Mouse (Mus musculus) cerebellum, postnatal 10 days (tissue): ENCODE results near the gene Prpf19.

ENCODE experiments used
- DNase-seq, 2 experiments: peaks; one replicate each; pipeline ENCODE4 v3.0.0; 2021; ENCODE audit warnings: mixed read lengths in 2 of 2

Prpf19 gene

DNA sequence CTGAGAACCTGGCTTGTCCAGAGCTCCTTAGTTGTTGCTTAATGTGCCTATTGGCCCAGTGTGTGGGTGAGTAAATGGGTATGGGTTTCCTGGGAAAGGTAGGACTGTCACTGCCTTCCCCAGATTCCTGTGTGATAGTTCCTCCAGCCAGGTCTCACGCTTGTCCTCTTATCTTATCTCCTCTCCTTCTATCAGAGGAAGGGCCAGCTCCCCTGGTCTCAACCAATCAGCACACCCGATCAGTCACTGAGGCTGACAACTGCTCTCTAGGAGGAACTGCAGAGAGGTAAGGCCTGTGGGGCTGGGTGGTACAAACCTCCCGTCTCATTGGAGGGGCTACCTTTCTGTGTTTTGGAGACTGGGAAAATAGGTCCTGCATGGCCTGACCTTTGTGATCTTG lies 43.7 kb downstream of the Prpf19 start:
- no peak for DNase-seq

DNA sequence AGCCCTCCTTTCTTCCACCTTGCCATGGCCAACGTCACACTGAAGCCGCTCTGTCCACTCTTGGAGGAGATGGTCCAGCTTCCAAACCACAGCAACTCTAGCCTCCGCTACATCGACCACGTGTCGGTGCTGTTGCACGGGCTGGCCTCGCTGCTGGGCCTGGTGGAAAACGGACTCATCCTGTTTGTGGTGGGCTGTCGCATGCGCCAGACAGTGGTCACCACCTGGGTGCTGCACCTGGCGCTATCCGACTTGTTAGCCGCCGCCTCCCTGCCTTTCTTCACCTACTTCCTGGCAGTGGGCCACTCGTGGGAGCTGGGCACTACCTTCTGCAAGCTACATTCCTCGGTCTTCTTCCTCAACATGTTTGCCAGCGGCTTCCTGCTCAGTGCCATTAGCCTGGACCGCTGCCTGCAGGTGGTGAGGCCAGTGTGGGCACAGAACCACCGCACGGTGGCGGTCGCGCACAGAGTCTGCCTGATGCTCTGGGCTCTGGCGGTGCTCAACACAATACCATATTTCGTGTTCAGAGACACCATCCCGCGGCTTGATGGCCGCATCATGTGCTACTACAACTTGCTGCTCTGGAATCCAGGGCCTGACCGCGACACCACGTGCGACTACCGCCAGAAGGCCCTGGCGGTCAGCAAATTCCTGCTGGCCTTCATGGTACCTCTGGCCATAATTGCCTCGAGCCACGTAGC lies 45.2 kb downstream of the Prpf19 start:
- peak; percentile 92 to 94 for DNase-seq

DNA sequence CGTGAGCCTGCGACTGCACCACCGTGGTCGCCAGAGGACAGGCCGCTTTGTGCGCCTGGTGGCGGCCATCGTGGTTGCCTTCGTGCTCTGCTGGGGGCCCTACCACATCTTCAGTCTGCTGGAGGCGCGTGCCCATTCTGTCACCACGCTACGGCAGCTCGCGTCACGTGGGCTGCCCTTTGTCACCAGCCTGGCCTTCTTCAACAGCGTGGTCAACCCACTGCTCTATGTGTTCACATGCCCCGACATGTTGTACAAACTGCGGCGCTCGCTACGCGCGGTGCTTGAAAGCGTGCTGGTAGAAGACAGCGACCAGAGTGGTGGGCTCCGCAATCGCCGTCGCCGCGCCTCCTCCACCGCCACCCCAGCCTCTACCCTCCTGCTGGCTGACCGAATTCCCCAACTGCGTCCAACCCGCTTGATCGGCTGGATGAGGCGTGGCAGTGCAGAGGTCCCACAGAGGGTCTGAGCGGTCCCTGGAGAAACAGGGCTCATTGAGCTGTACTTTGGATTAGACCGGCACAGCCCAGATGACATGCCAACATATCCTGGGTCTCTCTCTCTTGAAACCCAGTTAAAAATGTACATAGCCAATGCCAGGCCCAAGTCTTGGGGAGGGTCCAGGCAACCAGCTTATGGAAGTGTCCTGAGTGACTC lies 45.9 kb downstream of the Prpf19 start:
- DNase-seq: peak; percentile 52 to 59

GRCm38 (mm10) chr19:10943955-10944354 lies 48.9 kb downstream of the Prpf19 start:
- no peak for DNase-seq

DNA sequence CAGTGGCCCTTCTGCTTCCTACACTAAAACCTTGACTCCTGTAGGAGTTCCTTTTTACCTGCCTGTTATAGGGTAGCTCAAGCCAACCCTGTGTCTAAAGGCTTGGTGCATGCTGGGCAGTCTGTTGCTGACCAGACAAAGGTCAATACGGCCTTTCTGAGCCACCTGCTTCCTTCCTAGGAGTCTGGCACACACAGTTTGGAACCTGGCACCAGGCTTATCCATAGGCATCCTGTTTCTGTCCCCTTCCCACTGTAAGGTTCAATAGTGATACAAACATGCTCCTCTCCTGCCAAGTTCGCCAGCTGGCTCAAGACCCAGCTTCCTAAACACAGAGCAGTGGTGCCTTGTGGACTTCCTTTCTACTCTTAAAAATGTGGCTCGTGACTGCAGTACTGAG lies 51.5 kb downstream of the Prpf19 start:
- DNase-seq: peak; percentile 38 to 56

- DNase-seq: no peak
These were observed 52.2 kb downstream of the Prpf19 start for GRCm38 (mm10) chr19:10947219-10947618.

- peak; percentile 17 to 26 for DNase-seq
These were observed 53.4 kb downstream of the Prpf19 start for GRCm38 (mm10) chr19:10948416-10948815.

DNA sequence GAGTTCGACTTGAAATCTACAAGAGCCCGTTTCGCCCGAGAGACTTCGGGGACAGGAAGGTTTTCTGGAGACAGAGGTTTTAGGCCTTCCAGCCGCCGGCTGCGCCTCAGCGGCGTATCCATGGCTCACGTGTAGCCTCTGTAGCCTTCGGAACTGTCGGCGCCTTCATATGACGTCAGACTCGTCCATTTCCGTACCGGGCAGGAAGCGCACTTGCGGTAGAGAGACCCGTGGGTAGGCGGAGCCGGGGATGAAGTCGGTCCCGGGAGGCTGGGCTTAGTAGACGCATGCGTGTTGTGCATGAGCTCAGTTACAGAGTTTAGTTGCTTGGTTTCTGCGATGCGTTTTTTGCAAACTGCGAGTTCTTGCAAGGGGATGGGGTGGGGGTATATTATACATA lies 54.1 kb downstream of the Prpf19 start, which contains the start of gene Ccdc86:
TSS of gene Ccdc86 (minus strand) at position 155 of the 400 bp plus-strand sequence.
- peak; percentile 98 to 99 for DNase-seq

DNA sequence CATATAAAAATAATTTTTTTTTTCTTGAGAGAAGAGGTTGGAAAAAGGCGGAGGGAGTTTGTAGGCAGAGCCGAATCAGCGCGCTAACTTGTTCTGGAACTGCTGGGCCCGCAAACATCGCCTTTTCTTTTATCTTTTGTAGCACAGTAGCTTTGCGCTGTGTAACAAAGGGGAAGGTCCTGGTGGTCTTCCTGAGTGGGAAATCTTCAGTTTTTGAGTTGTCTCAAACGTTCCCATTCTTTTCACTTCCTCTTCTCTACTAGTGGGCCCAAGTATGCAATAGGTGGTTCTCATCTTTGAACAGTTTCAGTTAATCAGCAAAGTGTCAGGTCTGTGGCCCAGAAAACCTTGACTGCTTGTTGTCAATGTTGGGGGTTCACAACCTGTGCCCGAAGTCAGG lies 54.5 kb downstream of the Prpf19 start:
- no peak for DNase-seq

GRCm38 (mm10) chr19:10952021-10952939 lies 57.2 kb downstream of the Prpf19 start:
- DNase-seq: peak; percentile 48 to 53
